Mouse (Mus musculus) CH12.LX (cell line): ENCODE measurements around the gene Ifnl3.

Experiments
- CHD2 ChIP-seq: IDR thresholded peaks from 2 replicates; pipeline ENCODE4 v1.6.1; 2011; ENCODE audit warnings: low read length, improper control_type of control experiment
- CTCF ChIP-seq, 2 experiments: IDR thresholded peaks in 1 of 2; conservative IDR thresholded peaks in 1 of 2; 2 replicates each; pipeline ENCODE4 v1.5.1; 2011 to 2012; ENCODE audit warnings: low read depth in 2 of 2, low read length in 2 of 2, improper control_type of control experiment in 1 of 2, inconsistent platforms in 1 of 2, mild to moderate bottlenecking in 1 of 2, moderate library complexity in 1 of 2
- E2F4 ChIP-seq: IDR thresholded peaks from 2 replicates; pipeline ENCODE4 v1.6.1; 2011; ENCODE audit warnings: low read depth, low read length, improper control_type of control experiment; ENCODE audit not compliant: insufficient replicate concordance
- EP300 ChIP-seq: IDR thresholded peaks from 2 replicates; pipeline ENCODE4 v1.6.1; 2011; ENCODE audit warnings: low read length, improper control_type of control experiment
- ETS1 ChIP-seq: conservative IDR thresholded peaks from 2 replicates; pipeline ENCODE4 v1.6.1; 2012; ENCODE audit warnings: low read depth, mild to moderate bottlenecking, inconsistent platforms, low read length, improper control_type of control experiment, moderate library complexity
- MAX ChIP-seq: IDR thresholded peaks from 2 replicates; pipeline ENCODE4 v1.6.1; 2011; ENCODE audit warnings: low read length, improper control_type of control experiment
- MEF2A ChIP-seq: IDR thresholded peaks from 2 replicates; pipeline ENCODE4 v1.6.1; 2014; ENCODE audit warnings: low read depth, mild to moderate bottlenecking, inconsistent platforms, low read length, improper control_type of control experiment, borderline replicate concordance
- NRF1 ChIP-seq: IDR thresholded peaks from 2 replicates; pipeline ENCODE4 v1.6.1; 2014; ENCODE audit warnings: low read depth, mild to moderate bottlenecking, inconsistent platforms, low read length, improper control_type of control experiment, moderate library complexity
- ZMIZ1 ChIP-seq: IDR thresholded peaks from 2 replicates; pipeline ENCODE4 v1.6.1; 2012; ENCODE audit warnings: low read depth, mild to moderate bottlenecking, inconsistent platforms, low read length, improper control_type of control experiment

DNA sequence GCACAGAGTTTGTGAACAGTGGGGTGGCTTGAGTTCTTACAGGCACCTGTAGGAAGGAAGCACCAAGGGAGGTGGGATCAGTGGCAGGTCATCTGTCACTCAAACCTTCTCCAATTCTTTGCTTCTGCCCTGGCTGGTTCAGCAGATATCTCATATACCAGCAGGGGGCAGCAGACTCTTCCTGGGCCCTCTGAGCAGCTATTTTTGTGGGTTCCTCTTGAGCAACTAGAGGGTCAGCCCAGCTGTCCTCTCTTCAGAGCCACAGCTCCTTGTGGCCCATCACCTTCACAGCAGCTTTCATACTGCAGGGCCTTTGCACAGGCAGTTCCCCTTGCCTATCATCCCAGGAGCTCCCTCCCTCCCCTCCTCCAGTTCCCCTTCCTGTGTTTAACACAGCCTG is 45.6 kb downstream of the Ifnl3 start:
- TF ChIP-seq EP300, result no peak
- no peak for TF ChIP-seq NRF1
- 0 out of 2 replicates have a peak, but pooled peaks have one; percentile 39 for TF ChIP-seq MEF2A
- TF ChIP-seq CHD2, result no peak
- TF ChIP-seq ZMIZ1, result no peak
- TF ChIP-seq CTCF (conservative IDR thresholded peaks at IDR 0.05 in 1 of 2, IDR thresholded peaks at IDR 0.05 in 1 of 2; ENCODE audit: low read depth in 2 of 2, low read length in 2 of 2), result peak; percentile 66 to 92; a peak in 3 of 4 replicates
- no peak for TF ChIP-seq MAX
- TF ChIP-seq ETS1, result no peak
- TF ChIP-seq E2F4, result no peak
